In the genomic region with DNA sequence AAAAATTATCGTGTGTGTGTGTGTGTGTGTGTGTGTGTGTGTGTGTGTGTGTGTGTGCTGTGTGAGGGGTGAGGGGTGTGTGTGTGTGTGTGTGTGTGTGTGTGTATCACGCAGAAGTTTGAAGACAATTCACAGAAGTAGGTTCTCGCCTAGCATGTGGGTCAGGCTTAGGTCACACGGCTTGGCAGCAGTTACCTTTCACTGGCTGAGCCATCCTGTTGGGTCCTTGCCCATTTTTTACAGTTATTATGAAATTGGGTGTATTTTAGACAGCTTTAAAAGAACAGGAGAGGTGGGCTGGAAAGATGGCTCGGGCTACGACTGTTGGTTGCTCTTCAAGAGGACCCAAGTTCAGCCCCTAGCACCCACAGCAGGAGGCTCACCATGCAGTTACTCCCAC, we compare ENCODE assay signal across 9 mouse cellular contexts. TPM values are rescaled to one million over a fixed set of nuclear protein-coding genes. Genes with fewer than 3 reads are reported as not detected.
DNase-seq lines count a peak whose midpoint lies in the region; ATAC-seq lines count a peak whose summit lies in the region.
"Had no signal": no experiment of that assay in that cellular context is flagged by ENCODE, and none has a peak within 500 bp of the region (broad histone marks: within the 10 kb centered on the region; RNA-seq: fewer than 3 reads in every experiment).

No protein-coding gene starts in this region.

- peak; percentile 66 to 77 for DNase-seq in heart, adult 18-20 months
- DNase-seq in heart, adult 8-10 months (ENCODE audit: low spot score): no peak
- DNase-seq in adrenal gland, adult 18-20 months (ENCODE audit: low spot score in 2 of 2): peak; percentile 40 to 44
- DNase-seq in liver, embryonic 13.5 days: no peak
- no peak for DNase-seq in embryonic facial prominence, embryonic 10.5 days (ENCODE audit: low spot score)
- no peak for DNase-seq in spleen, postnatal 10 days (ENCODE audit: low spot score in 2 of 2)

- H3K9ac ChIP-seq in liver, embryonic 13.5 days: no peak overlapping the region

- H3K9me3 ChIP-seq in liver, embryonic 13.5 days (replicated peaks): no peaks in the 10 kb centered on the region
- no peaks in the 10 kb centered on the region; the same call in 1 of the 2 replicates for H3K9me3 ChIP-seq in embryonic facial prominence, embryonic 10.5 days

- peaks cover 57% of the 10 kb centered on the region for H3K4me1 ChIP-seq in liver, embryonic 13.5 days (replicated peaks)
- H3K4me1 ChIP-seq in embryonic facial prominence, embryonic 10.5 days: peaks cover 9% of the 10 kb centered on the region; the same call in 1 of the 2 replicates

- H3K4me3 ChIP-seq in liver, embryonic 13.5 days (replicated peaks): no peak overlapping the region
- H3K4me3 ChIP-seq in embryonic facial prominence, embryonic 10.5 days: no peak overlapping the region

- no peaks in the 10 kb centered on the region for H3K27me3 ChIP-seq in liver, embryonic 13.5 days
- no peaks in the 10 kb centered on the region for H3K27me3 ChIP-seq in embryonic facial prominence, embryonic 10.5 days (replicated peaks; ENCODE audit: low read depth, poor library complexity, severe bottlenecking)

- H3K36me3 ChIP-seq in liver, embryonic 13.5 days: peaks cover 35% of the 10 kb centered on the region
- H3K36me3 ChIP-seq in embryonic facial prominence, embryonic 10.5 days (replicated peaks): peaks cover 22% of the 10 kb centered on the region

- ATAC-seq in common myeloid progenitor, adult 5-6 weeks (replicated peaks; ENCODE audit: low read depth, poor library complexity, severe bottlenecking): 0 out of 2 replicates have a peak, but pooled peaks have one; percentile 20
- ATAC-seq in liver, embryonic 13.5 days (ENCODE audit: low read depth): no peak
- ATAC-seq in frontal cortex, adult (ENCODE audit: low TSS enrichment): no peak
- ATAC-seq: inflammation-experienced regulatory T-cells, adult 6 months had no signal

- H3K4me2 ChIP-seq in liver, embryonic 13.5 days: no peak overlapping the region

- WGBS in liver, embryonic 13.5 days (ENCODE audit: insufficient replicate concordance): 82% methylated on average over 6 of the region's 6 CpGs
- WGBS in embryonic facial prominence, embryonic 10.5 days: 93% methylated on average over 6 of the region's 6 CpGs

- peak overlapping the region; percentile 47 for H3K27ac ChIP-seq in liver, embryonic 13.5 days
- no peak overlapping the region for H3K27ac ChIP-seq in embryonic facial prominence, embryonic 10.5 days (replicated peaks)

RNA-seq across cellular contexts. Expression of a gene that starts 18.3 kb away (rescaled TPM):
- total RNA-seq in heart, adult 18-20 months (2021): 10 to 100 TPM; 15.3 to 16.4 TPM
- 10 to 100 TPM; 15.2 to 16.8 (median 15.9) TPM for total RNA-seq in heart, adult 8-10 months (2022)
- total RNA-seq in adrenal gland, adult 18-20 months (2021): 10 to 100 TPM; 20.5 to 25.4 TPM
- total RNA-seq in common myeloid progenitor, adult 5-6 weeks (2017): 17.5 and 24.8 TPM in 2 replicates
- 8.1 and 11.7 TPM in 2 replicates for polyA plus RNA-seq in liver, embryonic 13.5 days (2015; fragmentation: Nextera tagmentation; extraction: Ambion mirVana)
- polyA plus RNA-seq in embryonic facial prominence, embryonic 10.5 days (2016; fragmentation: Nextera tagmentation; extraction: Ambion mirVana): 20.4 and 21.6 TPM in 2 replicates

Comparison
In these comparisons a context has a peak if more than half of its experiments do, and no peak if none do; other contexts are left out.
1. DNase-seq: peak in heart, adult 18-20 months (2 of 2) and adrenal gland, adult 18-20 months (2 of 2); none in heart, adult 8-10 months (single experiment), liver, embryonic 13.5 days (single experiment), embryonic facial prominence, embryonic 10.5 days (single experiment) and spleen, postnatal 10 days (0 of 2).